ENCODE assay signal across 14 mouse cellular contexts in genomic region chr13:13966172-13966571, GRCm38 (mm10).
"Had no signal": no experiment of that assay in that cellular context is flagged by ENCODE, and none has a peak within 500 bp of the region (broad histone marks: within the 10 kb centered on the region; RNA-seq: fewer than 3 reads in every experiment).

No protein-coding gene starts in this region.

- H3K9me3 ChIP-seq: limb, embryonic 15.5 days; megakaryocyte, embryonic 14.5 days; midbrain, embryonic 13.5 days had no signal

- ATAC-seq: intestine, postnatal 0 days had no signal

- H3K9ac ChIP-seq: limb, embryonic 15.5 days; lung, embryonic 14.5 days; midbrain, embryonic 13.5 days had no signal

- H3K27me3 ChIP-seq: limb, embryonic 15.5 days; megakaryocyte, embryonic 14.5 days; midbrain, embryonic 13.5 days had no signal

- H3K27ac ChIP-seq: kidney, postnatal 0 days; limb, embryonic 15.5 days; macrophage; midbrain, embryonic 13.5 days had no signal

- H3K4me3 ChIP-seq: limb, embryonic 15.5 days; megakaryocyte, embryonic 14.5 days; midbrain, embryonic 13.5 days had no signal

- H3K4me2 ChIP-seq: limb, embryonic 15.5 days; lung, embryonic 14.5 days; midbrain, embryonic 13.5 days had no signal

- DNase-seq: kidney, adult 8-10 months; kidney, postnatal 36 days; layer of hippocampus, adult 9-11 months; layer of hippocampus, postnatal 36 days; lung, embryonic 14.5 days; lung, postnatal 10 days; right cerebral cortex, postnatal 25 days; thymus, postnatal 36 days had no signal

- H3K4me1 ChIP-seq: limb, embryonic 15.5 days; midbrain, embryonic 13.5 days had no signal
